Mouse (Mus musculus) kidney, adult 11 months (tissue): ENCODE measurements around the gene Klf15.

Experiments
- DNase-seq: peaks from one replicate; pipeline ENCODE4 v3.0.0; 2022

The Klf15 gene

GRCm38 (mm10) chr6:90462181-90462706 lies at the start of gene Klf15:
Gene Klf15 (plus strand): TSS chr6:90462576.
- DNase-seq = peak; percentile 89

- DNase-seq = peak; percentile 78
These were observed 39.8 kb upstream of the Klf15 start for GRCm38 (mm10) chr6:90422565-90422964.

- peak; percentile 28 for DNase-seq
These were observed 37.0 kb upstream of the Klf15 start for GRCm38 (mm10) chr6:90425361-90425760.

- no peak for DNase-seq
These were observed 36.4 kb upstream of the Klf15 start for GRCm38 (mm10) chr6:90426003-90426402.

- peak; percentile 67 for DNase-seq
These were observed 33.9 kb upstream of the Klf15 start, which contains the start of gene Cfap100 for GRCm38 (mm10) chr6:90428380-90428974. Gene Cfap100 (minus strand): TSS chr6:90428797.

- peak; percentile 21 for DNase-seq
These were observed 32.5 kb upstream of the Klf15 start for GRCm38 (mm10) chr6:90429911-90430310.

GRCm38 (mm10) chr6:90431487-90431886 lies 30.9 kb upstream of the Klf15 start:
- no peak for DNase-seq

GRCm38 (mm10) chr6:90434687-90435086 lies 27.7 kb upstream of the Klf15 start:
- no peak for DNase-seq

GRCm38 (mm10) chr6:90435195-90435618 lies 27.2 kb upstream of the Klf15 start:
- DNase-seq = peak; percentile 90

- no peak for DNase-seq
These were observed 26.0 kb upstream of the Klf15 start for GRCm38 (mm10) chr6:90436192-90436907.

GRCm38 (mm10) chr6:90437041-90437440 lies 25.3 kb upstream of the Klf15 start:
- no peak for DNase-seq

GRCm38 (mm10) chr6:90446883-90447282 lies 15.5 kb upstream of the Klf15 start:
- DNase-seq = no peak

- DNase-seq = peak; percentile 90
These were observed 12.2 kb upstream of the Klf15 start for GRCm38 (mm10) chr6:90450179-90450578.

GRCm38 (mm10) chr6:90450697-90451096 lies 11.7 kb upstream of the Klf15 start:
- peak; percentile 94 for DNase-seq

GRCm38 (mm10) chr6:90451512-90451911 lies 10.9 kb upstream of the Klf15 start:
- no peak for DNase-seq

- no peak for DNase-seq
These were observed 9.8 kb upstream of the Klf15 start for GRCm38 (mm10) chr6:90452603-90453002.

GRCm38 (mm10) chr6:90453751-90454150 lies 8.6 kb upstream of the Klf15 start:
- DNase-seq = no peak

GRCm38 (mm10) chr6:90457421-90457820 lies 5.0 kb upstream of the Klf15 start:
- DNase-seq = no peak

GRCm38 (mm10) chr6:90461181-90461580 lies 1.2 kb upstream of the Klf15 start:
- DNase-seq = no peak

GRCm38 (mm10) chr6:90461771-90462170 lies 605 bp upstream of the Klf15 start:
- DNase-seq = no peak

- DNase-seq = no peak
These were observed 458 bp downstream of the Klf15 start for GRCm38 (mm10) chr6:90462841-90463227.

GRCm38 (mm10) chr6:90463228-90463862 lies 969 bp downstream of the Klf15 start:
- DNase-seq = peak; percentile 99

GRCm38 (mm10) chr6:90463890-90464421 lies 1.6 kb downstream of the Klf15 start:
- DNase-seq = no peak
